Mouse (Mus musculus) heart, postnatal 0 days (tissue): ENCODE measurements at regions not wholly inside any gene's neighbourhood (a gene's known extent, or its start where the extent isn't known, plus 50 kb on each side); places are given as distances from the start of the nearest gene placed in this dataset.

Source experiments
- ATAC-seq: fragments of 200-750 bp; cut with Nextera tagmentation; 2 replicates; pipeline ENCODE4 v1.8.0; 2017; ENCODE audit warnings: low read depth, moderate number of reproducible peaks, moderate library complexity; ENCODE audit not compliant: insufficient read depth
- DNase-seq: peaks from one replicate; pipeline ENCODE4 v3.0.0-alpha.2; 2016; ENCODE audit warnings: low spot score
- H3K27ac ChIP-seq: fragments of 300-500 bp; sonication (generic); 2 replicates; pipeline ENCODE4 v1.5.1; 2014; ENCODE audit warnings: low read depth, mild to moderate bottlenecking
- H3K27me3 ChIP-seq: fragments of 300-500 bp; sonication (generic); 2 replicates; pipeline ENCODE4 v1.6.1; 2014; ENCODE audit warnings: low read length, mixed read lengths; ENCODE audit not compliant: control insufficient read depth, insufficient read depth
- H3K36me3 ChIP-seq: fragments of 300-500 bp; sonication (generic); replicated peaks from 2 replicates; pipeline ENCODE4 v1.6.1; 2014; ENCODE audit warnings: low read length, mixed read lengths; ENCODE audit not compliant: control insufficient read depth, insufficient read depth
- H3K4me1 ChIP-seq: fragments of 300-500 bp; sonication (generic); 2 replicates; pipeline ENCODE4 v1.6.1; 2014; ENCODE audit warnings: antibody characterized with exemption; ENCODE audit not compliant: control insufficient read depth, insufficient read depth
- H3K4me2 ChIP-seq: fragments of 300-500 bp; sonication (generic); 2 replicates; pipeline ENCODE4 v1.6.1; 2014; ENCODE audit warnings: low read depth, mild to moderate bottlenecking, low read length, moderate library complexity
- H3K4me3 ChIP-seq: fragments of 300-500 bp; sonication (generic); 2 replicates; pipeline ENCODE4 v1.5.1; 2014; ENCODE audit warnings: low read depth, low read length
- H3K9ac ChIP-seq: fragments of 300-500 bp; sonication (generic); replicated peaks from 2 replicates; pipeline ENCODE4 v1.6.1; 2014; ENCODE audit warnings: low read depth, low read length, mixed read lengths
- H3K9me3 ChIP-seq: fragments of 300-500 bp; sonication (generic); replicated peaks from 2 replicates; pipeline ENCODE4 v1.6.1; 2016; ENCODE audit warnings: low read length; ENCODE audit not compliant: control insufficient read depth
- CTCF ChIP-seq: IDR thresholded peaks from 2 replicates; pipeline ENCODE4 v1.5.1; 2016; ENCODE audit warnings: antibody characterized with exemption, control low read depth, low read depth
- EP300 ChIP-seq: IDR thresholded peaks from 2 replicates; pipeline ENCODE4 v1.6.1; 2016; ENCODE audit warnings: antibody characterized with exemption, low read depth
- WGBS: fragments of 180-500 bp; shearing (Covaris S2); extraction: QIAGEN DNeasy Blood & Tissue Kit; methylation state at CpG from one replicate; pipeline ENCODE4 v1.1.7; 2014; 5-methylcytosine and 5-hydroxymethylcytosine counted together

- 59% methylated on average over 11 of the region's 11 CpGs for WGBS
- Histone ChIP-seq H3K36me3 (no peaks in the 10 kb centered on the region), H3K27ac (no peak overlapping the region), H3K9ac (no peak overlapping the region), H3K4me3 (no peak overlapping the region), H3K9me3 (no peaks in the 10 kb centered on the region), H3K27me3 (no peaks in the 10 kb centered on the region), H3K4me1 (no peaks in the 10 kb centered on the region), H3K4me2 (no peak overlapping the region)
- ATAC-seq (peak; percentile 20; the same call in 1 of the 2 replicates), DNase-seq (no peak)
- TF ChIP-seq CTCF = no peak
- no peak for TF ChIP-seq EP300
These were observed 116.4 kb upstream of the Cops8 start for GRCm38 (mm10) chr1:90486349-90486839.

- Histone ChIP-seq H3K9me3 (no peaks in the 10 kb centered on the region), H3K4me3 (no peak overlapping the region), H3K27me3 (no peaks in the 10 kb centered on the region), H3K36me3 (no peaks in the 10 kb centered on the region), H3K9ac (no peak overlapping the region), H3K4me1 (no peaks in the 10 kb centered on the region), H3K27ac (no peak overlapping the region), H3K4me2 (no peak overlapping the region)
- no peak for ATAC-seq
- WGBS = 59% methylated on average over 2 of the region's 2 CpGs
- DNase-seq = no peak
- no peak for TF ChIP-seq CTCF
- no peak for TF ChIP-seq EP300
These were observed 114.9 kb upstream of the Cops8 start for GRCm38 (mm10) chr1:90487886-90488285.

DNA sequence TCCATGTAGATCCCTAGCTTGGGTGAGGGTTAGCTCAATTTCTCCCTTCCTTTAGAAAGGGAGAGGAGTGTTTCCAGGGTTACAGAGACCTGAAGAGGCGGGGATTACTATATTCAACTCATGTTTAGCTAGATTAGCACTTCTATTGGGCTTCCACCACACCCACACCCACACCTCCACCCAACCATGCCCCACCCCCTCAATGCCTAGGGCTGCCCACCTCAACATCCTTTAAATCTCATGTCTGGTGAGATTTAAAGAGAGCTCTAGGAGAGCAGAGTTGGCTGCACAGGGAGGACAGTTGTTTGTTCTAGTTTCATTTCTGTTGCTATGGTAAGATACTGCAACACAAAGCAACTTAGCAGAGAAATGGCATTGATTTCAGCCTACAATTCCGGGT, 113.8 kb upstream of the Cops8 start:
- no peak for DNase-seq

GRCm38 (mm10) chr1:90490335-90490734, 112.4 kb upstream of the Cops8 start:
- Histone ChIP-seq H3K36me3 (no peaks in the 10 kb centered on the region), H3K27ac (no peak overlapping the region), H3K4me2 (no peak overlapping the region), H3K9ac (no peak overlapping the region), H3K4me1 (no peaks in the 10 kb centered on the region), H3K4me3 (no peak overlapping the region), H3K9me3 (no peaks in the 10 kb centered on the region), H3K27me3 (no peaks in the 10 kb centered on the region)
- DNase-seq = no peak
- no peak for ATAC-seq
- TF ChIP-seq CTCF (no peak), EP300 (no peak)
- 52% methylated on average over 10 of the region's 10 CpGs for WGBS

More for the DNA sequence above, 113.8 kb upstream of the Cops8 start:
- H3K4me1 ChIP-seq = no peaks in the 10 kb centered on the region
- no peak overlapping the region for H3K27ac ChIP-seq
- H3K4me2 ChIP-seq = no peak overlapping the region
- TF ChIP-seq CTCF = no peak
- no peak for TF ChIP-seq EP300
- H3K9ac ChIP-seq = no peak overlapping the region
- WGBS = 80% methylated on average over 2 of the region's 2 CpGs
- H3K4me3 ChIP-seq = no peak overlapping the region
- H3K36me3 ChIP-seq = no peaks in the 10 kb centered on the region
- H3K27me3 ChIP-seq = no peaks in the 10 kb centered on the region
- no peak for ATAC-seq
- no peaks in the 10 kb centered on the region for H3K9me3 ChIP-seq

GRCm38 (mm10) chr1:90493481-90493880, 109.3 kb upstream of the Cops8 start:
- no peak overlapping the region for H3K27ac ChIP-seq
- ATAC-seq (no peak), DNase-seq (no peak)
- no peak overlapping the region for H3K4me3 ChIP-seq
- H3K4me1 ChIP-seq = no peaks in the 10 kb centered on the region
- WGBS = 43% methylated on average over 7 of the region's 7 CpGs
- no peaks in the 10 kb centered on the region for H3K27me3 ChIP-seq
- H3K9me3 ChIP-seq = no peaks in the 10 kb centered on the region
- no peak overlapping the region for H3K9ac ChIP-seq
- H3K4me2 ChIP-seq = no peak overlapping the region
- TF ChIP-seq CTCF = no peak
- no peak for TF ChIP-seq EP300
- no peaks in the 10 kb centered on the region for H3K36me3 ChIP-seq

DNA sequence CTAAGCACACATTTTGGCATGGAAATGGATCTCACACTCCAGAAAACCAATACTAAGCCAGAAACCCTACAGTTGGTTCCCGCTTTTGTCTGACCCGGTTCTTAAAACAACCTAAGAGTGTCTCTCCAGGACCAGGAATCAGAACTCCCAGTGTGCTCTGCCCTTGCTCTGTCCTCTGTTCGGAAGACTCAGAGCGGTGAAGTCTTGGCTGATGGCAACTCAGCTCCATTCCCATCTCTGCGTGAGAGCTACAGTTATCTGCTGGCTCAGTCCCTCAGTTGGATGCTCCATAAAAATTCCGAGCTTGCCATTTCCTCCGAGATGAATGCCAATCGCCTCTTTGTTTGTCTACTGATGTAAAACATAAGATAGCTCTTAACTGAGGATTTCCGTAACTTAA, 107.6 kb upstream of the Cops8 start:
- no peak for ATAC-seq
- 63% methylated on average over 9 of the region's 9 CpGs for WGBS
- no peak for DNase-seq

More for the DNA sequence above, 107.6 kb upstream of the Cops8 start:
- no peak overlapping the region for H3K4me3 ChIP-seq
- no peaks in the 10 kb centered on the region for H3K27me3 ChIP-seq
- no peak overlapping the region for H3K9ac ChIP-seq
- no peak for TF ChIP-seq CTCF
- TF ChIP-seq EP300 = no peak
- H3K36me3 ChIP-seq = no peaks in the 10 kb centered on the region
- H3K9me3 ChIP-seq = no peaks in the 10 kb centered on the region
- H3K27ac ChIP-seq = no peak overlapping the region
- H3K4me2 ChIP-seq = no peak overlapping the region
- H3K4me1 ChIP-seq = no peaks in the 10 kb centered on the region
